Mouse (Mus musculus): ENCODE measurements around the gene Cavin2. TPM values are rescaled to one million over a fixed set of nuclear protein-coding genes. Genes with fewer than 3 reads are reported as not detected.

Gene Cavin2
- total RNA-seq, 1 experiment from 2014 or later, result 95.5 TPM

GRCm38 (mm10) chr1:51307056-51307455 is 18.1 kb downstream of the Cavin2 start:
- no peak for DNase-seq

- DNase-seq, result no peak
Measured at GRCm38 (mm10) chr1:51315476-51315875, 26.6 kb downstream of the Cavin2 start.

GRCm38 (mm10) chr1:51323506-51323905 is 34.6 kb downstream of the Cavin2 start:
- DNase-seq, result no peak

- DNase-seq, result no peak
Measured at GRCm38 (mm10) chr1:51328541-51328940, 39.6 kb downstream of the Cavin2 start.

GRCm38 (mm10) chr1:51332986-51333385 is 44.1 kb downstream of the Cavin2 start:
- no peak for DNase-seq

GRCm38 (mm10) chr1:51333557-51334285 is 44.8 kb downstream of the Cavin2 start:
- DNase-seq, result peak; percentile 89

GRCm38 (mm10) chr1:51334289-51334688 is 45.4 kb downstream of the Cavin2 start:
- DNase-seq, result no peak

- no peak for DNase-seq
Measured at GRCm38 (mm10) chr1:51335081-51335480, 46.2 kb downstream of the Cavin2 start.

- DNase-seq, result no peak
Measured at GRCm38 (mm10) chr1:51344160-51344559, 55.2 kb downstream of the Cavin2 start.

GRCm38 (mm10) chr1:51347596-51347995 is 58.7 kb downstream of the Cavin2 start:
- DNase-seq, result no peak

- no peak for DNase-seq
Measured at GRCm38 (mm10) chr1:51348631-51349030, 59.7 kb downstream of the Cavin2 start.

- no peak for DNase-seq
Measured at GRCm38 (mm10) chr1:51349291-51349967, 60.5 kb downstream of the Cavin2 start.

Other genes starting within 250 kb of the Cavin2 start
- gene Nabp1, start 189.3 kb downstream of the Cavin2 start, total RNA-seq (2021), result 32.2 and 35.1 TPM in 2 replicates

All from adrenal gland, postnatal 14 days (tissue).